Mouse (Mus musculus): ENCODE results near the gene Slc39a13. TPM values are rescaled to one million over a fixed set of nuclear protein-coding genes. Genes with fewer than 3 reads are reported as not detected.
"Not testable (repeated sequence)": the region's sequence is repeated elsewhere in the genome, so short reads cannot be mapped to it uniquely, and the experiment has no call there.

The Slc39a13 gene
- total and polyA plus RNA-seq, 2 experiments from 2014 or later: 22.7 to 40.3 TPM

GRCm38 (mm10) chr2:91023131-91023530, 47.1 kb downstream of the Slc39a13 start:
- H3K27ac ChIP-seq (ENCODE audit: low read depth, low read length): no peak overlapping the region
- no peak overlapping the region for H3K4me3 ChIP-seq (ENCODE audit: low read depth, low read length)
- no peak overlapping the region for H3K4me2 ChIP-seq (ENCODE audit: low read depth, low read length, poor library complexity, severe bottlenecking)
- H3K4me1 ChIP-seq (ENCODE audit: insufficient read depth, low read length): no peaks in the 10 kb centered on the region
- no peak for ATAC-seq (ENCODE audit: low FRiP score)
- no peak overlapping the region for H3K9ac ChIP-seq (replicated peaks; ENCODE audit: low read length, poor library complexity, severe bottlenecking)
- H3K27me3 ChIP-seq (ENCODE audit: insufficient read depth, low read length): no peaks in the 10 kb centered on the region
- no peaks in the 10 kb centered on the region for H3K9me3 ChIP-seq (ENCODE audit: low read length)
- 66% methylated on average over 2 of the region's 2 CpGs for WGBS
- H3K36me3 ChIP-seq (ENCODE audit: insufficient read depth, low read length): peaks cover 7% of the 10 kb centered on the region
- no peak for DNase-seq (ENCODE audit: low spot score)
- TF ChIP-seq CTCF (IDR thresholded peaks at IDR 0.05): no peak

GRCm38 (mm10) chr2:91022266-91022665, 48.0 kb downstream of the Slc39a13 start:
- 96% methylated on average over 7 of the region's 7 CpGs for WGBS
- H3K9ac ChIP-seq (replicated peaks; ENCODE audit: low read length, poor library complexity, severe bottlenecking): not testable (repeated sequence)

GRCm38 (mm10) chr2:91019911-91020310, 50.3 kb downstream of the Slc39a13 start:
- WGBS: 91% methylated on average over 3 of the region's 3 CpGs
- Histone ChIP-seq H3K4me3 (ENCODE audit: low read depth, low read length) (no peak overlapping the region), H3K27me3 (ENCODE audit: insufficient read depth, low read length) (no peaks in the 10 kb centered on the region), H3K4me2 (ENCODE audit: low read depth, low read length, poor library complexity, severe bottlenecking) (no peak overlapping the region), H3K27ac (ENCODE audit: low read depth, low read length) (no peak overlapping the region), H3K9ac (replicated peaks; ENCODE audit: low read length, poor library complexity, severe bottlenecking) (no peak overlapping the region), H3K36me3 (ENCODE audit: insufficient read depth, low read length) (peaks cover 20% of the 10 kb centered on the region), H3K4me1 (ENCODE audit: insufficient read depth, low read length) (no peaks in the 10 kb centered on the region), H3K9me3 (ENCODE audit: low read length) (no peaks in the 10 kb centered on the region)
- TF ChIP-seq CTCF (IDR thresholded peaks at IDR 0.05): no peak
- DNase-seq (ENCODE audit: low spot score): no peak
- ATAC-seq (ENCODE audit: low FRiP score): no peak

More at GRCm38 (mm10) chr2:91022266-91022665, 48.0 kb downstream of the Slc39a13 start:
- H3K4me2 ChIP-seq (ENCODE audit: low read depth, low read length, poor library complexity, severe bottlenecking); H3K27me3 ChIP-seq (ENCODE audit: insufficient read depth, low read length); H3K4me3 ChIP-seq (ENCODE audit: low read depth, low read length); H3K27ac ChIP-seq (ENCODE audit: low read depth, low read length); H3K9me3 ChIP-seq (ENCODE audit: low read length); DNase-seq (ENCODE audit: low spot score); ATAC-seq (ENCODE audit: low FRiP score); H3K4me1 ChIP-seq (ENCODE audit: insufficient read depth, low read length): not testable (repeated sequence)
- peaks cover 12% of the 10 kb centered on the region for H3K36me3 ChIP-seq (ENCODE audit: insufficient read depth, low read length)

- TF ChIP-seq CTCF (IDR thresholded peaks at IDR 0.05): peak; percentile 34; the same call in 1 of the 2 replicates
- no peak overlapping the region; the same call in 1 of the 2 replicates for H3K27ac ChIP-seq (ENCODE audit: low read depth, low read length)
- no peaks in the 10 kb centered on the region for H3K4me1 ChIP-seq (ENCODE audit: insufficient read depth, low read length)
- H3K4me2 ChIP-seq (ENCODE audit: low read depth, low read length, poor library complexity, severe bottlenecking): no peak overlapping the region
- DNase-seq (ENCODE audit: low spot score) (peak; percentile 32), ATAC-seq (ENCODE audit: low FRiP score) (no peak)
- peaks cover 36% of the 10 kb centered on the region for H3K36me3 ChIP-seq (ENCODE audit: insufficient read depth, low read length)
- no peaks in the 10 kb centered on the region for H3K27me3 ChIP-seq (ENCODE audit: insufficient read depth, low read length)
- H3K9me3 ChIP-seq (ENCODE audit: low read length): no peaks in the 10 kb centered on the region
- 85% methylated on average over 8 of the region's 8 CpGs for WGBS
- H3K4me3 ChIP-seq (ENCODE audit: low read depth, low read length): no peak overlapping the region
- H3K9ac ChIP-seq (replicated peaks; ENCODE audit: low read length, poor library complexity, severe bottlenecking): no peak overlapping the region
Observed at GRCm38 (mm10) chr2:91018061-91018788, 52.0 kb downstream of the Slc39a13 start.

GRCm38 (mm10) chr2:91015386-91015785, 54.8 kb downstream of the Slc39a13 start:
- WGBS: 77% methylated on average over 4 of the region's 4 CpGs
- H3K27me3 ChIP-seq (ENCODE audit: insufficient read depth, low read length): no peaks in the 10 kb centered on the region
- ATAC-seq (ENCODE audit: low FRiP score): no peak

GRCm38 (mm10) chr2:91013881-91014280, 56.3 kb downstream of the Slc39a13 start:
- Histone ChIP-seq H3K4me1 (ENCODE audit: insufficient read depth, low read length) (no peaks in the 10 kb centered on the region), H3K27me3 (ENCODE audit: insufficient read depth, low read length) (no peaks in the 10 kb centered on the region), H3K4me3 (ENCODE audit: low read depth, low read length) (no peak overlapping the region), H3K36me3 (ENCODE audit: insufficient read depth, low read length) (peaks cover 64% of the 10 kb centered on the region), H3K27ac (ENCODE audit: low read depth, low read length) (no peak overlapping the region), H3K9ac (replicated peaks; ENCODE audit: low read length, poor library complexity, severe bottlenecking) (no peak overlapping the region), H3K9me3 (ENCODE audit: low read length) (no peaks in the 10 kb centered on the region), H3K4me2 (ENCODE audit: low read depth, low read length, poor library complexity, severe bottlenecking) (no peak overlapping the region)
- TF ChIP-seq CTCF (IDR thresholded peaks at IDR 0.05): no peak
- DNase-seq (ENCODE audit: low spot score) (no peak), ATAC-seq (ENCODE audit: low FRiP score) (no peak)
- WGBS: 92% methylated on average over 2 of the region's 2 CpGs

More at GRCm38 (mm10) chr2:91015386-91015785, 54.8 kb downstream of the Slc39a13 start:
- Histone ChIP-seq H3K4me3 (ENCODE audit: low read depth, low read length) (no peak overlapping the region), H3K36me3 (ENCODE audit: insufficient read depth, low read length) (peaks cover 55% of the 10 kb centered on the region), H3K4me1 (ENCODE audit: insufficient read depth, low read length) (no peaks in the 10 kb centered on the region), H3K27ac (ENCODE audit: low read depth, low read length) (no peak overlapping the region), H3K9me3 (ENCODE audit: low read length) (no peaks in the 10 kb centered on the region), H3K9ac (replicated peaks; ENCODE audit: low read length, poor library complexity, severe bottlenecking) (no peak overlapping the region), H3K4me2 (ENCODE audit: low read depth, low read length, poor library complexity, severe bottlenecking) (no peak overlapping the region)
- DNase-seq (ENCODE audit: low spot score): no peak
- no peak for TF ChIP-seq CTCF (IDR thresholded peaks at IDR 0.05)

Other genes starting within 250 kb of the Slc39a13 start
- 121 and 124 TPM in 2 replicates for gene Mtch2, start 223.3 kb downstream of the Slc39a13 start, total RNA-seq (2014; rRNA removed)
- gene Mtch2, start 223.3 kb downstream of the Slc39a13 start, polyA plus RNA-seq (2015; fragmentation: Nextera tagmentation; extraction: Ambion mirVana): 195 and 210 TPM in 2 replicates
- gene C1qtnf4, start 184.6 kb downstream of the Slc39a13 start, total RNA-seq (2014; rRNA removed): 488 and 629 TPM in 2 replicates
- 245 and 271 TPM in 2 replicates for gene C1qtnf4, start 184.6 kb downstream of the Slc39a13 start, polyA plus RNA-seq (2015; fragmentation: Nextera tagmentation; extraction: Ambion mirVana)
- 47.7 and 50.5 TPM in 2 replicates for gene Kbtbd4, start 165.7 kb downstream of the Slc39a13 start, total RNA-seq (2014; rRNA removed)
- gene Kbtbd4, start 165.7 kb downstream of the Slc39a13 start, polyA plus RNA-seq (2015; fragmentation: Nextera tagmentation; extraction: Ambion mirVana): 60.0 and 60.4 TPM in 2 replicates
- 158 and 196 TPM in 2 replicates for gene Ndufs3, start 165.6 kb downstream of the Slc39a13 start, total RNA-seq (2014; rRNA removed)
- 251 and 258 TPM in 2 replicates for gene Ndufs3, start 165.6 kb downstream of the Slc39a13 start, polyA plus RNA-seq (2015; fragmentation: Nextera tagmentation; extraction: Ambion mirVana)
- 82.5 and 85.4 TPM in 2 replicates for gene Celf1, start 130.0 kb downstream of the Slc39a13 start, total RNA-seq (2014; rRNA removed)
- 62.9 and 69.5 TPM in 2 replicates for gene Celf1, start 130.0 kb downstream of the Slc39a13 start, polyA plus RNA-seq (2015; fragmentation: Nextera tagmentation; extraction: Ambion mirVana)
- 1.7 and 2.4 TPM in 2 replicates for gene Rapsn, start 34.8 kb downstream of the Slc39a13 start, total RNA-seq (2014; rRNA removed)
- gene Rapsn, start 34.8 kb downstream of the Slc39a13 start, polyA plus RNA-seq (2015; fragmentation: Nextera tagmentation; extraction: Ambion mirVana): 0.97 and 1.2 TPM in 2 replicates
- 166 and 183 TPM in 2 replicates for gene Psmc3, start 16.4 kb downstream of the Slc39a13 start, total RNA-seq (2014; rRNA removed)
- gene Psmc3, start 16.4 kb downstream of the Slc39a13 start, polyA plus RNA-seq (2015; fragmentation: Nextera tagmentation; extraction: Ambion mirVana): 245 and 253 TPM in 2 replicates
- gene Spi1, start 12.0 kb upstream of the Slc39a13 start, total RNA-seq (2014; rRNA removed): 4.4 and 10.0 TPM in 2 replicates
- gene Spi1, start 12.0 kb upstream of the Slc39a13 start, polyA plus RNA-seq (2015; fragmentation: Nextera tagmentation; extraction: Ambion mirVana): 4.0 and 4.2 TPM in 2 replicates
- 0.09 TPM in 1 of 2 replicates, not detected in the other for gene Mybpc3, start 47.7 kb upstream of the Slc39a13 start, total RNA-seq (2014; rRNA removed)
- gene Mybpc3, start 47.7 kb upstream of the Slc39a13 start, polyA plus RNA-seq (2015; fragmentation: Nextera tagmentation; extraction: Ambion mirVana): not detected in 2 replicates
- 74.8 and 87.1 TPM in 2 replicates for gene Madd, start 113.4 kb upstream of the Slc39a13 start, total RNA-seq (2014; rRNA removed)
- 36.9 and 39.8 TPM in 2 replicates for gene Madd, start 113.4 kb upstream of the Slc39a13 start, polyA plus RNA-seq (2015; fragmentation: Nextera tagmentation; extraction: Ambion mirVana)
- 0.82 and 3.8 TPM in 2 replicates for gene Nr1h3, start 132.4 kb upstream of the Slc39a13 start, total RNA-seq (2014; rRNA removed)
- 0.70 and 1.9 TPM in 2 replicates for gene Nr1h3, start 132.4 kb upstream of the Slc39a13 start, polyA plus RNA-seq (2015; fragmentation: Nextera tagmentation; extraction: Ambion mirVana)
- gene Acp2, start 132.5 kb upstream of the Slc39a13 start, total RNA-seq (2014; rRNA removed): 44.7 and 45.2 TPM in 2 replicates
- gene Acp2, start 132.5 kb upstream of the Slc39a13 start, polyA plus RNA-seq (2015; fragmentation: Nextera tagmentation; extraction: Ambion mirVana): 35.1 and 36.4 TPM in 2 replicates
- 7.9 and 11.5 TPM in 2 replicates for gene Ddb2, start 166.6 kb upstream of the Slc39a13 start, total RNA-seq (2014; rRNA removed)
- gene Ddb2, start 166.6 kb upstream of the Slc39a13 start, polyA plus RNA-seq (2015; fragmentation: Nextera tagmentation; extraction: Ambion mirVana): 13.4 and 14.2 TPM in 2 replicates
- 17.5 and 22.6 TPM in 2 replicates for gene Pacsin3, start 185.5 kb upstream of the Slc39a13 start, total RNA-seq (2014; rRNA removed)
- 17.7 and 18.7 TPM in 2 replicates for gene Pacsin3, start 185.5 kb upstream of the Slc39a13 start, polyA plus RNA-seq (2015; fragmentation: Nextera tagmentation; extraction: Ambion mirVana)
- gene Arfgap2, start 194.6 kb upstream of the Slc39a13 start, total RNA-seq (2014; rRNA removed): 47.7 and 51.1 TPM in 2 replicates
- 53.0 and 56.8 TPM in 2 replicates for gene Arfgap2, start 194.6 kb upstream of the Slc39a13 start, polyA plus RNA-seq (2015; fragmentation: Nextera tagmentation; extraction: Ambion mirVana)